Mouse (Mus musculus): Measurements from ENCODE around the gene Mt2.

Mt2 gene

GRCm38 (mm10) chr8:94199202-94199869 is 26.9 kb downstream of the Mt2 start:
- no peak for DNase-seq (ENCODE audit: low spot score)

- DNase-seq (ENCODE audit: low spot score): no peak
Measured at GRCm38 (mm10) chr8:94204043-94204442, 31.6 kb downstream of the Mt2 start.

- no peak for DNase-seq (ENCODE audit: low spot score)
Measured at GRCm38 (mm10) chr8:94205736-94206135, 33.3 kb downstream of the Mt2 start.

- DNase-seq (ENCODE audit: low spot score): no peak
Measured at GRCm38 (mm10) chr8:94206256-94206655, 33.8 kb downstream of the Mt2 start.

GRCm38 (mm10) chr8:94207491-94207890 is 35.0 kb downstream of the Mt2 start:
- DNase-seq (ENCODE audit: low spot score): no peak

GRCm38 (mm10) chr8:94209639-94210038 is 37.2 kb downstream of the Mt2 start:
- peak; percentile 61 for DNase-seq (ENCODE audit: low spot score)

GRCm38 (mm10) chr8:94210225-94210624 is 37.8 kb downstream of the Mt2 start:
- peak; percentile 41 for DNase-seq (ENCODE audit: low spot score)

GRCm38 (mm10) chr8:94213819-94214218 is 41.4 kb downstream of the Mt2 start:
- DNase-seq (ENCODE audit: low spot score): no peak

GRCm38 (mm10) chr8:94214252-94215173 is 42.0 kb downstream of the Mt2 start, which contains the start of gene Nup93:
TSS of gene Nup93 (plus strand) at chr8:94214564.
- peak; percentile 98 for DNase-seq (ENCODE audit: low spot score)
